Mouse (Mus musculus): ENCODE results near the gene Chchd5. TPM values are rescaled to one million over a fixed set of nuclear protein-coding genes. Genes with fewer than 3 reads are reported as not detected.

Gene Chchd5
- polyA plus RNA-seq, 1 experiment: 20.4 TPM

DNA sequence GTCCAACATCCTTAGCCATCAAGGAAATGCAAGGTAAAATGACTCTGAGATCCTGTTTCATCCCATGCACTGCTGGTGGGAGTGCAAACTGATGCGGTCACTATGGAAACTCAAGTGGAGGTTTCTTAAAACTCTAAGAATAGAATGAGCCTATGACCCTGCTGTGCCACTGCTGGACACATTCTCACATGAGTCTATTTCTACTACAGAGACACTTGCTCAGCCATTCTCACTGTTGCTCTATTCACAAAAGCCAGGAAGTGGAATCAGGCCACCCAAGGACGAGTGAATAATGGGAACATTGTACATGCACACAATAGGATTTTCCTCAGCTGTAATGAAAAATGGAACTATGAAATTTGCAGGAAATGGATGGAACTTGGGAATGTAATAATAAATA, 19.3 kb downstream of the Chchd5 start:
- no peaks in the 10 kb centered on the region for H3K4me1 ChIP-seq (ENCODE audit: control insufficient read depth, insufficient read depth, insufficient read length)
- H3K36me3 ChIP-seq (ENCODE audit: control insufficient read depth, insufficient read depth, low read length): no peaks in the 10 kb centered on the region
- H3K4me3 ChIP-seq (ENCODE audit: extremely low read depth, insufficient read depth, insufficient read length): no peak overlapping the region
- no peak for TF ChIP-seq CTCF (IDR thresholded peaks at IDR 0.05; ENCODE audit: extremely low read depth, insufficient read depth, insufficient read length, insufficient replicate concordance)
- TF ChIP-seq POLR2A (IDR thresholded peaks at IDR 0.05; ENCODE audit: low read depth, low read length): no peak
- no peak for DNase-seq (ENCODE audit: low read depth in 1 of 2, low spot score in 2 of 2)
- H3K27ac ChIP-seq (ENCODE audit: insufficient read depth, low read length): no peak overlapping the region
- 86% methylated on average over 2 of the region's 2 CpGs for WGBS
- H3K27me3 ChIP-seq (ENCODE audit: control insufficient read depth, insufficient read depth, low read length): no peaks in the 10 kb centered on the region; the same call in 1 of the 2 replicates

DNA sequence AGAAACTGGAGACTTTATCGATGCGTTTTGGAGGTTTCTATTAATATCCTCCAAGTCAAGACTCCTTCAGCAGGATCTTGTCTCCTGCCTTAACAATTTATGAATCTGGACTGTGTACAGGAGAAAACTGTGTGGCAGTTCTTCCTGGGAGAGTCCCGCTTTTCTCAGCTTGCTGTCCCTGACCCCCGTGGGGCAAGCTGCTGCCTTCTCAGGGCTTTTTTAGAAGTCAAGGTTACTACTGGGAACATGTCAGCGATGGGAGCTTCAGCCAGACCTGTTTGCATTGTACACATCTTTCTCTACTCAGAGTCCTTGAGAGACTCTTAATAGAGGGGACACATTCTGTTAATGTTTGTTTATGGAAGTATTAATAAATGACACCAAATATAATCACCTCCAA, 20.9 kb downstream of the Chchd5 start:
- Histone ChIP-seq H3K36me3 (ENCODE audit: control insufficient read depth, insufficient read depth, low read length) (no peaks in the 10 kb centered on the region), H3K27ac (ENCODE audit: insufficient read depth, low read length) (no peak overlapping the region), H3K4me3 (ENCODE audit: extremely low read depth, insufficient read depth, insufficient read length) (no peak overlapping the region), H3K27me3 (ENCODE audit: control insufficient read depth, insufficient read depth, low read length) (no peaks in the 10 kb centered on the region; the same call in 1 of the 2 replicates), H3K4me1 (ENCODE audit: control insufficient read depth, insufficient read depth, insufficient read length) (no peaks in the 10 kb centered on the region)
- no peak for TF ChIP-seq POLR2A (IDR thresholded peaks at IDR 0.05; ENCODE audit: low read depth, low read length)
- TF ChIP-seq CTCF (IDR thresholded peaks at IDR 0.05; ENCODE audit: extremely low read depth, insufficient read depth, insufficient read length, insufficient replicate concordance): no peak
- 82% methylated on average over 5 of the region's 5 CpGs for WGBS
- no peak for DNase-seq (ENCODE audit: low read depth in 1 of 2, low spot score in 2 of 2)

DNA sequence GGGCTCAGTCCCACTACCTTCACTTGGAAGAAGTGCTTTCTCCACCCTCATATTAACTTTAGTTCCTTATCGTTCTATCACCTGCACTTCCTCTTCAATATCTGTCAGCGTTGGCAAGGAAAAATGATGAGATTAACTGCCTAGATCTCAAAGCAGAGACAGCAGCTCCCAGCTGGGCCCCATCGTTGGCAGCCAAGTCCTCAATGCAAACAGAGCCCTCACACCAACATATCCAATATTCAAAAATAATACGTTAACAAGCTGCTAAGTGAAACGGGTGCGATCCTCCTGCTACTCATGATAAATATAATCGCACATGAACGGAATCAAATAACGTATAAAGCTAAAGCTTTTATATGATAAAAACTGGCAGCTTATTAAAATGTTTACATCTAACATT, 21.6 kb downstream of the Chchd5 start:
- 67% methylated on average over 9 of the region's 9 CpGs for WGBS
- no peaks in the 10 kb centered on the region for H3K4me1 ChIP-seq (ENCODE audit: control insufficient read depth, insufficient read depth, insufficient read length)

DNA sequence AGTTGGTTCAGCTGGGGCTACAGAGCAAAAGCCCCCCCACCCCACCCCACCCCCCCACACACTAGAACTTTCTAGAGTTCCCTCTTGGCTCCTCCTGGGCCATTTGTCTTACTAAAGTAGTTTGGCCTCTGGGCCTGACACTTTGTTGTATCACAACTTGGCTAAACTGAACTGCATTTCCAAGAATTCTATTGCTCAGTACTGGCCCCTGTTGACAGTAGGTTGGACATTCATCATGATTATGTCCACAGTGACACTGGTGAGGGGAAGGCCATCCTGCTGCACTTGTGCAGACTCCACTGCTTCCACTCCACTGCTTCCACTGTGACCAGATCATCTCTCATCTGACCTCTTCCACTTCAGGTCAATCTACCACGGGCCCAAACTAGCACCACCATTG, 23.3 kb downstream of the Chchd5 start:
- Histone ChIP-seq H3K4me3 (ENCODE audit: extremely low read depth, insufficient read depth, insufficient read length) (no peak overlapping the region), H3K36me3 (ENCODE audit: control insufficient read depth, insufficient read depth, low read length) (no peaks in the 10 kb centered on the region), H3K4me1 (ENCODE audit: control insufficient read depth, insufficient read depth, insufficient read length) (no peaks in the 10 kb centered on the region), H3K27ac (ENCODE audit: insufficient read depth, low read length) (no peak overlapping the region), H3K27me3 (ENCODE audit: control insufficient read depth, insufficient read depth, low read length) (no peaks in the 10 kb centered on the region; the same call in 1 of the 2 replicates)
- no peak for TF ChIP-seq POLR2A (IDR thresholded peaks at IDR 0.05; ENCODE audit: low read depth, low read length)
- no peak for TF ChIP-seq CTCF (IDR thresholded peaks at IDR 0.05; ENCODE audit: extremely low read depth, insufficient read depth, insufficient read length, insufficient replicate concordance)
- 71% methylated on average over 1 of the region's 1 CpGs for WGBS
- DNase-seq (ENCODE audit: low read depth in 1 of 2, low spot score in 2 of 2): no peak

More for the DNA sequence above, 21.6 kb downstream of the Chchd5 start:
- Histone ChIP-seq H3K27ac (ENCODE audit: insufficient read depth, low read length) (no peak overlapping the region), H3K27me3 (ENCODE audit: control insufficient read depth, insufficient read depth, low read length) (no peaks in the 10 kb centered on the region; the same call in 1 of the 2 replicates), H3K36me3 (ENCODE audit: control insufficient read depth, insufficient read depth, low read length) (no peaks in the 10 kb centered on the region), H3K4me3 (ENCODE audit: extremely low read depth, insufficient read depth, insufficient read length) (no peak overlapping the region)
- no peak for TF ChIP-seq CTCF (IDR thresholded peaks at IDR 0.05; ENCODE audit: extremely low read depth, insufficient read depth, insufficient read length, insufficient replicate concordance)
- TF ChIP-seq POLR2A (IDR thresholded peaks at IDR 0.05; ENCODE audit: low read depth, low read length): no peak
- DNase-seq (ENCODE audit: low read depth in 1 of 2, low spot score in 2 of 2): no peak

DNA sequence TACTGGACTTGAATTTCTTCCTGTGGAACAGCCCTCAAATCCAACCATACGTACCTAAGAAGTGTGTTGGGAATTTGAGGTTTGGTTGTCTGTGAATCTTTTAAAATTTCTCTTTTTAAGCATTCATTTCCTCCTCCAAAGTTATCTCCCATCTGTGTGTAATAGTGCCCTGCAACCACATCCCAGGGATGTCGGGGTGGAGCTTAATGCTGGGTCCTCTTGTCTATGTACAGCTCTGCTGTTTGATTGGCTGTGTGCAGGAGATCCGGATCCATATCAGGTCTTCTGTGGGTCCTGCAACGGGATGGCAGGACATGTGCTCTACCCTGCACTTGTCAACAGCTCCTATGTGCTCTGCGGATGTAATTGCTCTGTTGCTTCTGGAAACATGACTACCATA, 35.3 kb downstream of the Chchd5 start:
- no peak for TF ChIP-seq CTCF (IDR thresholded peaks at IDR 0.05; ENCODE audit: extremely low read depth, insufficient read depth, insufficient read length, insufficient replicate concordance)
- no peak for TF ChIP-seq POLR2A (IDR thresholded peaks at IDR 0.05; ENCODE audit: low read depth, low read length)
- Histone ChIP-seq H3K27ac (ENCODE audit: insufficient read depth, low read length) (no peak overlapping the region), H3K4me3 (ENCODE audit: extremely low read depth, insufficient read depth, insufficient read length) (no peak overlapping the region), H3K4me1 (ENCODE audit: control insufficient read depth, insufficient read depth, insufficient read length) (no peaks in the 10 kb centered on the region), H3K27me3 (ENCODE audit: control insufficient read depth, insufficient read depth, low read length) (no peaks in the 10 kb centered on the region), H3K36me3 (ENCODE audit: control insufficient read depth, insufficient read depth, low read length) (no peaks in the 10 kb centered on the region)
- DNase-seq (ENCODE audit: low read depth in 1 of 2, low spot score in 2 of 2): no peak
- 67% methylated on average over 5 of the region's 5 CpGs for WGBS

DNA sequence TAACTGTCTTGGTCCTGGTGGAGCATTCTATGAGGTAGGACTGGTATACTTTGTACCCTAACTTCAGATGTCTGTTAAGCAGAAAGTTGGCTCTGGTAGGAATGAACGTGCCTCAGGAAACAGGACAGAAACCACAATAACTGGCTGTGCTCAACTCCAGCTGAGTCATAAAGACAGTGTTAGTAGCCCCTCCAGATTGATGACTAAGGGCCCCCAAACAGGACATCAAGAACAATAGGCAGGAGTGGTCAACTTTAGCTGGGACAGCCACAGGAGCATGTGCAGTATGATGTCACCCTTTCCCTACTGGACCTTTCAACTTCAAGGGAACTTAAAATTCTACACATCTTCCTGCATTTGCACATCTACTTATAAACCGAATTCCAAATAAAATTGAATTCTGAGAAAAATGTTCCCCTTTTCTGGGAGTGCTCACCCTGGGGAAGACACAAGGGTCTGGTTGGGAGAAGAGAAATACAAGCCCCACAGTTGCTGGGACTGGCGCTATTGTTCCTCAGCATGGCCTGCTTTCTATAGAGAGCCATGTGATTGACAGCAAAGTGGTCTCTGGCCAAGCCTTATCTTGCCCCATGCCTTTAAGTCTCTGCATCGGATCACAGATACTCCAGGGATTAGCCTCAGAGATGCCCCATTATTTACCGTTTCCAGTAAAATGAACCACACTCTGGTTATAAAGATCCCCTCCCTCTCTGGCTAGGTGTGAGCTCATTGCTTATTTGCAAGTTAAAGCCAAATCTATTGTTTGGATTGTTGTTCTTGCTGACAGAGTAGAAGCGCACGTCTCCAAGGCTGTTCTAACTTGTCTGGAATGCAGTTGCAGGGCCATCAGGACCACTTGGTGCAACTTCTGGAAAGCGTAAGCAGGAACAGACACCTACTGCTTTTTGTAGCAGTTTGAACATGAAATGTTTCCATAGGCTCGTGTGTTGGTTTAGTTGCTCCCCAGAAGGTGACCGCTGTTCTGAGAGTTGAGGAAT, 37.3 kb downstream of the Chchd5 start:
- TF ChIP-seq CTCF (IDR thresholded peaks at IDR 0.05; ENCODE audit: extremely low read depth, insufficient read depth, insufficient read length, insufficient replicate concordance) (no peak), POLR2A (IDR thresholded peaks at IDR 0.05; ENCODE audit: low read depth, low read length) (no peak)
- Histone ChIP-seq H3K27ac (ENCODE audit: insufficient read depth, low read length) (no peak overlapping the region), H3K36me3 (ENCODE audit: control insufficient read depth, insufficient read depth, low read length) (no peaks in the 10 kb centered on the region), H3K4me3 (ENCODE audit: extremely low read depth, insufficient read depth, insufficient read length) (no peak overlapping the region), H3K27me3 (ENCODE audit: control insufficient read depth, insufficient read depth, low read length) (no peaks in the 10 kb centered on the region), H3K4me1 (ENCODE audit: control insufficient read depth, insufficient read depth, insufficient read length) (no peaks in the 10 kb centered on the region)
- DNase-seq (ENCODE audit: low read depth in 1 of 2, low spot score in 2 of 2): no peak
- 77% methylated on average over 10 of the region's 10 CpGs for WGBS

DNA sequence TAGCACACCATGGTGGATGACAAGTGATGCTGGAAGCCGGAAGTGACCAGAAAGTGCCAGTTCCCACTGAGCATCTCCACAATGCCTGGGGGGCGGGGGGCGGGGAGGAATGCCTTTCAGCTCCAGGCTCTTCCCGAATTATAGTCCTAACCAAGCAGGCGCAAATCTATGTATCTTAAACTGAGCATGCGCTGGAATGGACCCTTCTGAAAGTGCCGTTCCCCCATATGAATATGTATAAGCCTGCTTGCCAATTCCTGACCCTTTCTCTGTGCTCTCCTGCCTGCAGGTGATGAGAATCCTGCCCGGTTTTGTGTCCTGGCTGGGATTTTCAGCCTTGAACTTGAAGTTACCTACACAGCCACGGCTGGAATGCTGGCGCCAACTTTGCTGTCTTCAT, 43.9 kb downstream of the Chchd5 start:
- TF ChIP-seq CTCF (IDR thresholded peaks at IDR 0.05; ENCODE audit: extremely low read depth, insufficient read depth, insufficient read length, insufficient replicate concordance) (no peak), POLR2A (IDR thresholded peaks at IDR 0.05; ENCODE audit: low read depth, low read length) (no peak)
- no peaks in the 10 kb centered on the region for H3K36me3 ChIP-seq (ENCODE audit: control insufficient read depth, insufficient read depth, low read length)
- DNase-seq (ENCODE audit: low read depth in 1 of 2, low spot score in 2 of 2): no peak
- peaks cover 8% of the 10 kb centered on the region; the same call in 1 of the 2 replicates for H3K4me1 ChIP-seq (ENCODE audit: control insufficient read depth, insufficient read depth, insufficient read length)
- WGBS: 80% methylated on average over 10 of the region's 10 CpGs
- H3K27me3 ChIP-seq (ENCODE audit: control insufficient read depth, insufficient read depth, low read length): no peaks in the 10 kb centered on the region
- no peak overlapping the region for H3K27ac ChIP-seq (ENCODE audit: insufficient read depth, low read length)
- H3K4me3 ChIP-seq (ENCODE audit: extremely low read depth, insufficient read depth, insufficient read length): no peak overlapping the region
